Mouse (Mus musculus) T-cell, adult 2 months (primary cell): ENCODE data around the gene Tmem63a.
"Not testable (repeated sequence)": the region's sequence is repeated elsewhere in the genome, so short reads cannot be mapped to it uniquely, and the experiment has no call there.

Experiments used
- DNase-seq: peaks from one replicate; pipeline ENCODE4 v3.0.0; 2022; ENCODE audit warnings: low spot score

Tmem63a gene

GRCm38 (mm10) chr1:180942166-180943031 lies at the start of gene Tmem63a:
Gene Tmem63a (plus strand): TSS chr1:180942344.
- peak; percentile 74 for DNase-seq

DNA sequence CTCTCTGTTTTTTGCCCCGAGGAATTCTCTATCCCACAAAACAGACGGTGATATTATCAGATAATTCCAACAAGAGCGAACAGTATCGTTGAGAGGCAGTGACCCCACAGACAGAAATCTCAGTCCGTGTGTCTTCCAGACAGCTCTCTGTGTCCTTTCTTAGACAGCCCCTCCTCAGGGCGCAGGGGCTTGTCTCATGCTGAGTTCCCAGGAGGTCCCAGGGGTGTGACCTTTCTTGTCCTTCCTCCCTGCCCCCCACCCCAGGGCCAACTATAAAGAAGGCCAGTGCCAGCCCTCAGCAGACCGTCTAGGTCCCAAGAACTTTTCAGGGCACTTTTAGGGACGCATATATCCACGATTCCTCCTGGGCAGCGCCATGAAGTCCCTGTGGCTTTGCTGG lies 49.3 kb upstream of the Tmem63a start, which contains the start of gene Lefty2:
Lefty2 (plus strand) TSS at position 301 of the 400 bp plus-strand sequence.
- DNase-seq, result no peak

- not testable (repeated sequence) for DNase-seq
Measured at GRCm38 (mm10) chr1:180894088-180894987, 47.8 kb upstream of the Tmem63a start.

DNA sequence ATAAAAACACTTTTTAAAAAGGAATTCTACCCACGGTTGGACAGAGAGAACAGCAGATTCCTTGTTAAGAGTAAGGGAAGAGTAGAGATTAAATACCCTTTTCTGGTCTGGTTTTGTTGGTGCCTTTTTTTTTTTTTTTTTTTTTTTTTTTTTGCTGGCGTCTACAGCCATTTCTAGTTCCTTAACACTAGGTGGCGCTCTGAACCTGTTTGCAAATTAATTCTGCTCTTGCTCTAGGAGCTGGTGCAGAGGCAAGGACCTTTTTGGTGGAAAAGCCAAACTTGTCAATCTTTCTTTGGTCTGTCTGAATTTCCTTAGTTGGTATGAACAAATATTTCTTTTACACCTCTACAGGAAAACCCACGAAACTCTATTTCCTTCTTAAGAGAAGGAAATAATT lies 41.0 kb upstream of the Tmem63a start:
- DNase-seq, result peak; percentile 59

DNA sequence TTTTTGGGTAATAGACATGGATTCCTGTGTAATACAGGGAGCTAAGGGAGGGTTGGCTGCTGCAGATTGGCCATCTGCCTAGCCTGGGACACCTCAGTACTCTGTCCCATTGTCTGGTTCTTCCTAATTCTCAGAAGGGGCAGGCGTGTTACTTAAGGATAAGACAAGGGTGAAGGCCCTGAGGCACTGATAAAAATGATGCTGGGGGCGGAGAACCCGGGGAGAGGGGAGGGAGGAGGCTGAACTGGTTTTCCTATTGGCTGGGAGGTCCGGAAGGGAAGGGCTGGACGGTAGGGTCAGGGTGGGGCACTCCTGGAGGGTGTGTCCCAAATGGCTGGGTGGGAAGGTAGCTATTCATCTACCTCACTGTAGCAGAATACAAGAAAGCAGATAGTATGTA lies 39.2 kb upstream of the Tmem63a start:
- no peak for DNase-seq

DNA sequence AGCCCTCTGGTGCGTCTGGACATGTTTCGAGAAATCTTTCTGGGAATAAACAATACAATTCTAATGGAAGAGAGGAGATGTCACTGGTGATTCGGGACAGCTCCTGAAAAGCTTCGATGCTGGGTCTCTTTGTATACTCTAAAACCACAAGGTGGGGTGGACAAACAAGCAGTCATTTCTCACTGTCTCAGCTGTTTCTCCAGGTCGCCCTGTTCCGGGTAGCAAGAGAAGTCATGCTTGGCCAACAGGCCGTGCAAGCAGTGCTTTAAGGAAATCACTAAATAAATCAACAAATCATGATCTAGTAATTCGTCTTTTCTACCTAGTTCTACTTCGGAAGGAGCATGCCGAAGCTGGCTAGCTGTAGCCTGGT lies 38.5 kb upstream of the Tmem63a start:
- DNase-seq, result no peak

- DNase-seq, result peak; percentile 90
Measured at GRCm38 (mm10) chr1:180904039-180904814, 37.9 kb upstream of the Tmem63a start, which contains the start of gene Pycr2. Gene Pycr2 (plus strand): TSS chr1:180904293.

DNA sequence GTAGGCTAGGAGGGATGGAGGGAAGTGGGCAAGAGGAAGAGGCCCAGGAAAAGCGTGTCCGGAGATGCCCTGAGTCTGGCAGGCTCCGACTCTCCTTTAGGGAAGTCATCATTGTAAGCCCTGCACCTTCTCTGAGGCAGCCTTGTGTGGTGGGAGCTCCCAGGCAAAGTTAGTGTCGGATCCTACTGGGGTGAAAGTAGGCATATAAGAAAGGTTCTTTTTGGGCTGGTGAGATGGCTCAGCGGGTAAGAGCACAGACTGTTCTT lies 37.4 kb upstream of the Tmem63a start:
- no peak for DNase-seq

DNA sequence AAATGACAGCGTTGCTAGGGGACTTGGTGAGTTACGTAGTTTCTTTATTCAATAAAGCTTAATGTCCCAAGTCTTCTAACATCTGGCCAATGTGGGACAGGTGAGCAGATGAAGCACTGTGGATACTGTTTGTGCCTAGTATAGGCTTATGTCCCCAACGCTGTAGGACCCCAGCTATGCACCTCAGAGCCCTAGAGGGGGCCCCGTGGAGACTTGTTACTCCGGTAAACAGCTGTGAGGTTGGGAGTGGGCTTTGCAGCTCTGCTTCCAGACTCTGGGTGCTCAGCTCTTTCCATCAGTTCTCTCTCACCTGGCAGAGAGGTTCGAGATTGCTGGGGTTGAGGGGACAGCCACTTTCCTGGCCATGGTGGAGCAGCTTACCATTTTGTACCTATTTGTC lies 36.8 kb upstream of the Tmem63a start:
- DNase-seq, result no peak

- no peak for DNase-seq
Measured at GRCm38 (mm10) chr1:180905876-180906275, 36.3 kb upstream of the Tmem63a start.

DNA sequence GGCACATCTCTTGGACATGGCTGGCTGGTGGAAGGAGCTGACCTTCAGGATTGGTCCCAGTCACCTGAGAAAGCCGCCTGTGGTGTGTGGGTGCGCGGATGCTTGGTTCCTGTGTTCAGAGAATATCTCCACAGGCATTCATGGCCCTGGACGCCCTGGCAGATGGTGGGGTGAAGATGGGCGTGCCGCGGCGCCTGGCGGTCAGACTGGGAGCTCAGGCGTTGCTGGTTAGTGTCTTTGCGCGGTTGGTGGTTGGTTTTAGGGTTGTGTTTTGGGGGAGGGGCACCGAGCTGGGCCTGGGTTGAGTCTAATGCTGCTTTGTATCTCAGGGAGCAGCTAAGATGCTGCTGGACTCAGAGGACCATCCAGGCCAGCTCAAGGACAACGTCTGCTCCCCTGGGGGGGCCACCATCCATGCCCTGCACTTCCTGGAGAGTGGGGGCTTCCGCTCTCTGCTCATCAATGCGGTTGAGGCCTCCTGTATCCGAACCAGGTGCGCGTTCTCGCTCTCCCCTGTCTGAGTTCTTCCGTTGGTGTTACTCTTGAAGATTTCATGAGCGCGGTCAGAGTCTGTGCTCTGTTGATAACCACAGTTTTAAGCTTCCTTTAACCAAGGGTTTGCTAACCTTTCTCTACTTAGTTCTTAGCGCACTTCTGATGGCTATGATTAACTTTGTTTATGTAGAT lies 35.5 kb upstream of the Tmem63a start:
- peak; percentile 61 for DNase-seq

DNA sequence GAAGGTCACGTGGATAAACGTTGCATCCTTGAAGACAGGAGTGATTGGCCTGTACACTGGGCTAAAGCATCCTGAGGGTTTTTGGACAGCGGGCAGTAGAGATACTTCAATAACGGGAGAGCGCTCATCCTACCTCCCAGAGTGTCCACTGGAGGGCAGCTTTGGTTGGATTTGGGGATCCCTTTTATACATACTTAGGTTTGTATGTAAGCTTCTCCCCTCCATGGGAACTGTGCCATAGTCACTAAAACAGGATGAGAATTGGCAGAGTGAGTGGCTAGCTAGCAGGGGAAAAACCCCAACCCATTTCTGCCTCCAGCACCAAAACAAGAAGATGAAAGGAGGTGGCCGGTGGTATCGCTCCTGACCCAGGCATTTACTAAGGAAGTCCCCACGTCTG lies 31.0 kb upstream of the Tmem63a start:
- DNase-seq, result no peak

DNA sequence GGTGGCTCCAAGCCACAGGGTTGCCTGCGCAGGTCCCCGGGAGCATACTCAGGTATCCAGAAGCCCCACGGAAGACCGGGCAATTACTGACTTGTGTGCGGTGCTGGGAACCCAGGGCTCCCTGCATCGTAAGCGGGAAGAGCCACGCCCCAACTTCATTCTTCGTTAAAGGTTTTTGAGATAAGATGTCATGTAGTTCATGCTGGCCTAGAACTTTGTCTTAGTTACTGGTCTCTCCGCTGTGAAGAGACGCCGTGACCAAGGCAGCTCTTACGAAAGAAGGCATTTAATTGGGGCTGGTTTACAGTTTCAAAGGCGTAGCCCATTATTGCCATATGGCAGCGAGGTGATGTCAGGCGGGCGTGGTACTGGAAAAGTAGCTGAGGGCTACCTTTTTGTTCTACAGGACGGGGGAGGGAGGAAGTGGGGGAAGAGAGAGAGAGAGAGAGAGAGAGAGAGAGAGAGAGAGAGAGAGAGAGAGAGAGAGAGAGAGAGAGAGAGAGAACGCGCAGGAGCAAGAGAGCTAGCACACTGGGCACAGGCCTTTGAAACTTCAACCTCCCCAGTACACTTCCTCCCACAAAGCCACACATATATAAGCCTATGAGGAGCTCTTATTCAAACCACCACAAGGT lies 30.4 kb upstream of the Tmem63a start:
- DNase-seq, result peak; percentile 84

- DNase-seq, result peak; percentile 24
Measured at GRCm38 (mm10) chr1:180912792-180913191, 29.4 kb upstream of the Tmem63a start.

DNA sequence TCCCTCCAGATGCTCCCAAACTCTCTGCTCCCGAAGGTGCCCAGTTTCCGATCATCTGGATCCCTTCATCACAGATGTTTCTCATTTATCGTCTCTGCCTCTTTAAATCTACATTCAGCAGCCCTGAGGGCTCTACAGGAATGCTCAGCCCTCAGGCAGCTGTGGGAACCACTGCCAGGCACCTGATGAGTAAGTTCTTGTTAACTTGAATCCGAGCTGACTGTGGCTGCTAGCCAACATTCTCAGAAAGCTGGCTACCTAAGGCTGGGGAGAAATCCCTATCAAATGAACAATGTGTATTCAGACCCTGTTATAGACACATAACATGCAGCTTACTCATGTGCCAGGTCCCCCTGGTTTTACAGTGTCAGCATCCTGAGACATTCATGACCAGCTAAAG lies 28.3 kb upstream of the Tmem63a start:
- no peak for DNase-seq

GRCm38 (mm10) chr1:180916425-180916824 lies 25.7 kb upstream of the Tmem63a start:
- peak; percentile 81 for DNase-seq

GRCm38 (mm10) chr1:180917053-180917452 lies 25.1 kb upstream of the Tmem63a start:
- DNase-seq, result no peak

GRCm38 (mm10) chr1:180919686-180920085 lies 22.5 kb upstream of the Tmem63a start:
- no peak for DNase-seq

GRCm38 (mm10) chr1:180922273-180923048 lies 19.7 kb upstream of the Tmem63a start:
- peak; percentile 52 for DNase-seq

GRCm38 (mm10) chr1:180924737-180925136 lies 17.4 kb upstream of the Tmem63a start:
- DNase-seq, result no peak
